15 mouse cellular contexts compared by ENCODE assay signal in genomic region chr5:67423326-67423725, GRCm38 (mm10). TPM values are rescaled to one million over a fixed set of nuclear protein-coding genes. Genes with fewer than 3 reads are reported as not detected.
A peak's percentile ranks its signal among the peaks of the same experiment; 100 is the strongest.
DNase-seq lines count a peak whose midpoint lies in the region; ATAC-seq lines count a peak whose summit lies in the region.
"Had no signal": no experiment of that assay in that cellular context is flagged by ENCODE, and none has a peak within 500 bp of the region (broad histone marks: within the 10 kb centered on the region; RNA-seq: fewer than 3 reads in every experiment).

No protein-coding gene starts in this region.

- H3K4me2 ChIP-seq in forebrain, embryonic 11.5 days (ENCODE audit: low read depth, low read length, severe bottlenecking), result no peak overlapping the region
- H3K4me2 ChIP-seq in midbrain, embryonic 12.5 days (replicated peaks), result no peak overlapping the region
- H3K4me2 ChIP-seq in midbrain, embryonic 11.5 days, result no peak overlapping the region
- peak overlapping the region; percentile 69 for H3K4me2 ChIP-seq in hindbrain, embryonic 14.5 days (replicated peaks)
- H3K4me2 ChIP-seq in neural tube, embryonic 13.5 days, result peak overlapping the region; percentile 36
- no peak overlapping the region for H3K4me2 ChIP-seq in intestine, embryonic 15.5 days (replicated peaks)
- H3K4me2 ChIP-seq: embryonic facial prominence, embryonic 15.5 days; limb, embryonic 13.5 days had no signal

- H3K9ac ChIP-seq in forebrain, embryonic 11.5 days (ENCODE audit: low read length), result no peak overlapping the region
- H3K9ac ChIP-seq in midbrain, embryonic 12.5 days (replicated peaks), result no peak overlapping the region
- no peak overlapping the region for H3K9ac ChIP-seq in midbrain, embryonic 11.5 days (ENCODE audit: low read length)
- H3K9ac ChIP-seq in hindbrain, embryonic 14.5 days, result peak overlapping the region; percentile 52; the same call in 1 of the 2 replicates
- peak overlapping the region; percentile 41; the same call in 1 of the 2 replicates for H3K9ac ChIP-seq in neural tube, embryonic 13.5 days
- H3K9ac ChIP-seq in intestine, embryonic 15.5 days, result no peak overlapping the region
- H3K9ac ChIP-seq: embryonic facial prominence, embryonic 15.5 days; limb, embryonic 13.5 days; liver, embryonic 14.5 days had no signal

- H3K4me1 ChIP-seq in forebrain, embryonic 11.5 days (replicated peaks; ENCODE audit: control insufficient read depth, insufficient read depth, low read length), result peaks cover 6% of the 10 kb centered on the region
- H3K4me1 ChIP-seq in forebrain, embryonic 10.5 days, result peaks cover 31% of the 10 kb centered on the region
- peaks cover 23% of the 10 kb centered on the region for H3K4me1 ChIP-seq in midbrain, embryonic 12.5 days
- H3K4me1 ChIP-seq in midbrain, embryonic 11.5 days (ENCODE audit: control insufficient read depth, insufficient read depth, low read length), result peaks cover 10% of the 10 kb centered on the region
- peaks cover 23% of the 10 kb centered on the region for H3K4me1 ChIP-seq in hindbrain, embryonic 14.5 days (replicated peaks; ENCODE audit: control insufficient read depth, insufficient read depth, low read length)
- H3K4me1 ChIP-seq in neural tube, embryonic 13.5 days (replicated peaks), result peaks cover 49% of the 10 kb centered on the region
- H3K4me1 ChIP-seq in intestine, embryonic 15.5 days (replicated peaks), result peaks cover 12% of the 10 kb centered on the region

- no peak overlapping the region for H3K4me3 ChIP-seq in forebrain, embryonic 11.5 days (ENCODE audit: low read depth, low read length)
- no peak overlapping the region for H3K4me3 ChIP-seq in forebrain, embryonic 10.5 days
- no peak overlapping the region for H3K4me3 ChIP-seq in midbrain, embryonic 12.5 days
- H3K4me3 ChIP-seq in midbrain, embryonic 11.5 days (ENCODE audit: low read depth, low read length), result no peak overlapping the region
- no peak overlapping the region for H3K4me3 ChIP-seq in hindbrain, embryonic 14.5 days (replicated peaks; ENCODE audit: low read length)
- H3K4me3 ChIP-seq in neural tube, embryonic 13.5 days, result 0 out of 2 replicates have a peak overlapping the region, but pooled peaks have one; percentile 5
- H3K4me3 ChIP-seq in intestine, embryonic 15.5 days (replicated peaks), result no peak overlapping the region
- H3K4me3 ChIP-seq: embryonic facial prominence, embryonic 15.5 days; limb, embryonic 13.5 days had no signal

- 0 out of 2 replicates have a peak overlapping the region, but pooled peaks have one; percentile 25 for H3K27ac ChIP-seq in forebrain, embryonic 11.5 days (ENCODE audit: low read depth, low read length)
- H3K27ac ChIP-seq in forebrain, embryonic 10.5 days, result no peak overlapping the region
- H3K27ac ChIP-seq in midbrain, embryonic 12.5 days (replicated peaks), result peak overlapping the region; percentile 66
- H3K27ac ChIP-seq in midbrain, embryonic 11.5 days (ENCODE audit: low read depth, low read length), result no peak overlapping the region
- peak overlapping the region; percentile 77 for H3K27ac ChIP-seq in hindbrain, embryonic 14.5 days
- peak overlapping the region; percentile 84 for H3K27ac ChIP-seq in neural tube, embryonic 13.5 days (replicated peaks)
- no peak overlapping the region for H3K27ac ChIP-seq in intestine, embryonic 15.5 days
- H3K27ac ChIP-seq: embryonic facial prominence, embryonic 15.5 days; limb, embryonic 13.5 days; liver, embryonic 14.5 days had no signal

- H3K36me3 ChIP-seq in forebrain, embryonic 11.5 days (ENCODE audit: control insufficient read depth, insufficient read depth, low read length), result no peaks in the 10 kb centered on the region
- no peaks in the 10 kb centered on the region for H3K36me3 ChIP-seq in forebrain, embryonic 10.5 days (replicated peaks)
- no peaks in the 10 kb centered on the region for H3K36me3 ChIP-seq in midbrain, embryonic 12.5 days
- H3K36me3 ChIP-seq in midbrain, embryonic 11.5 days (ENCODE audit: control insufficient read depth, insufficient read depth, low read length), result no peaks in the 10 kb centered on the region
- no peaks in the 10 kb centered on the region for H3K36me3 ChIP-seq in hindbrain, embryonic 14.5 days (replicated peaks; ENCODE audit: control insufficient read depth, insufficient read depth)
- no peaks in the 10 kb centered on the region for H3K36me3 ChIP-seq in neural tube, embryonic 13.5 days
- no peaks in the 10 kb centered on the region for H3K36me3 ChIP-seq in intestine, embryonic 15.5 days
- H3K36me3 ChIP-seq: embryonic facial prominence, embryonic 15.5 days; limb, embryonic 13.5 days had no signal

- no peak for ATAC-seq in forebrain, embryonic 11.5 days (replicated peaks; ENCODE audit: low FRiP score)
- no peak for ATAC-seq in midbrain, embryonic 12.5 days (ENCODE audit: low FRiP score, low read depth)
- no peak for ATAC-seq in midbrain, embryonic 11.5 days (ENCODE audit: low FRiP score)
- ATAC-seq in hindbrain, embryonic 14.5 days (ENCODE audit: low FRiP score), result no peak
- ATAC-seq in neural tube, embryonic 13.5 days (ENCODE audit: low read depth), result 0 out of 2 replicates have a peak, but pooled peaks have one; percentile 12
- no peak for ATAC-seq in intestine, embryonic 15.5 days

- no peak for DNase-seq in forebrain, embryonic 11.5 days (ENCODE audit: low spot score)
- DNase-seq in forebrain, embryonic 10.5 days (ENCODE audit: extremely low spot score, low spot score), result no peak
- DNase-seq in midbrain, embryonic 11.5 days (ENCODE audit: low spot score, missing footprints), result no peak
- DNase-seq in hindbrain, embryonic 14.5 days (ENCODE audit: low spot score), result no peak
- no peak for DNase-seq in urinary bladder, postnatal 25 days (ENCODE audit: low spot score)
- DNase-seq: cerebellum, adult 9-11 months; kidney, postnatal 4 days; right cerebral cortex, postnatal 4 days; thymus, postnatal 4 days had no signal

- H3K27me3 ChIP-seq in forebrain, embryonic 11.5 days (ENCODE audit: control insufficient read depth, insufficient read depth, low read length), result peaks cover 16% of the 10 kb centered on the region
- H3K27me3 ChIP-seq in forebrain, embryonic 10.5 days (ENCODE audit: poor library complexity, severe bottlenecking), result peaks cover 31% of the 10 kb centered on the region
- H3K27me3 ChIP-seq in midbrain, embryonic 12.5 days, result peaks cover 32% of the 10 kb centered on the region
- peaks cover 12% of the 10 kb centered on the region for H3K27me3 ChIP-seq in midbrain, embryonic 11.5 days (ENCODE audit: control insufficient read depth, insufficient read depth, low read length)
- H3K27me3 ChIP-seq in hindbrain, embryonic 14.5 days (ENCODE audit: control insufficient read depth, insufficient read depth, low read length), result 0 out of 2 replicates have a peak, but pooled peaks cover 4% of the 10 kb centered on the region
- H3K27me3 ChIP-seq in neural tube, embryonic 13.5 days, result peaks cover 13% of the 10 kb centered on the region
- peaks cover 13% of the 10 kb centered on the region for H3K27me3 ChIP-seq in intestine, embryonic 15.5 days (replicated peaks)

- 61% methylated on average over 9 of the region's 9 CpGs for WGBS in forebrain, embryonic 11.5 days
- 79% methylated on average over 9 of the region's 9 CpGs for WGBS in forebrain, embryonic 10.5 days
- 31% methylated on average over 9 of the region's 9 CpGs for WGBS in midbrain, embryonic 12.5 days
- 59% methylated on average over 9 of the region's 9 CpGs for WGBS in midbrain, embryonic 11.5 days
- 31% methylated on average over 9 of the region's 9 CpGs for WGBS in hindbrain, embryonic 14.5 days
- WGBS in neural tube, embryonic 13.5 days, result 29% methylated on average over 9 of the region's 9 CpGs
- WGBS in intestine, embryonic 15.5 days, result 80% methylated on average over 9 of the region's 9 CpGs

- H3K9me3 ChIP-seq in forebrain, embryonic 11.5 days (ENCODE audit: control insufficient read depth, low read length), result no peaks in the 10 kb centered on the region
- H3K9me3 ChIP-seq in forebrain, embryonic 10.5 days, result no peaks in the 10 kb centered on the region
- H3K9me3 ChIP-seq in midbrain, embryonic 12.5 days, result no peaks in the 10 kb centered on the region
- H3K9me3 ChIP-seq in midbrain, embryonic 11.5 days (ENCODE audit: control insufficient read depth, low read length), result no peaks in the 10 kb centered on the region
- no peaks in the 10 kb centered on the region for H3K9me3 ChIP-seq in hindbrain, embryonic 14.5 days (ENCODE audit: control insufficient read depth, low read length)
- H3K9me3 ChIP-seq in neural tube, embryonic 13.5 days, result no peaks in the 10 kb centered on the region
- no peaks in the 10 kb centered on the region for H3K9me3 ChIP-seq in intestine, embryonic 15.5 days
- H3K9me3 ChIP-seq: embryonic facial prominence, embryonic 15.5 days; limb, embryonic 13.5 days had no signal

RNA-seq across cellular contexts. Expression of gene Bend4, which starts 4.8 kb away (rescaled TPM):
- polyA plus RNA-seq in forebrain, embryonic 11.5 days (2014; fragmentation: Nextera tagmentation; extraction: Ambion mirVana), result 10.7 and 11.6 TPM in 2 replicates
- 9.8 and 10.4 TPM in 2 replicates for polyA plus RNA-seq in forebrain, embryonic 10.5 days (2016; fragmentation: Nextera tagmentation; extraction: Ambion mirVana)
- 7.8 and 8.9 TPM in 2 replicates for polyA plus RNA-seq in midbrain, embryonic 12.5 days (2016; fragmentation: Nextera tagmentation; extraction: Ambion mirVana)
- polyA plus RNA-seq in midbrain, embryonic 11.5 days (2014; fragmentation: Nextera tagmentation; extraction: Ambion mirVana), result 10.8 and 11.3 TPM in 2 replicates
- polyA plus RNA-seq in hindbrain, embryonic 14.5 days (2014; fragmentation: Nextera tagmentation; extraction: Ambion mirVana), result 15.1 and 15.9 TPM in 2 replicates
- polyA plus RNA-seq in neural tube, embryonic 13.5 days (2015; fragmentation: Nextera tagmentation; extraction: Ambion mirVana), result 12.1 TPM in 2 replicates
- 3.5 and 3.7 TPM in 2 replicates for polyA plus RNA-seq in intestine, embryonic 15.5 days (2015; fragmentation: Nextera tagmentation; extraction: Ambion mirVana)

Comparison
In these comparisons a context has a peak if more than half of its experiments do, and no peak if none do; other contexts are left out.
1. H3K27ac ChIP-seq: peak in forebrain, embryonic 11.5 days (single experiment), midbrain, embryonic 12.5 days (single experiment), hindbrain, embryonic 14.5 days (single experiment) and neural tube, embryonic 13.5 days (single experiment); none in forebrain, embryonic 10.5 days (single experiment), midbrain, embryonic 11.5 days (single experiment) and intestine, embryonic 15.5 days (single experiment).
2. H3K4me2 ChIP-seq: peak in hindbrain, embryonic 14.5 days (single experiment) and neural tube, embryonic 13.5 days (single experiment); none in forebrain, embryonic 11.5 days (single experiment), midbrain, embryonic 12.5 days (single experiment), midbrain, embryonic 11.5 days (single experiment) and intestine, embryonic 15.5 days (single experiment).
3. H3K9ac ChIP-seq: peak in hindbrain, embryonic 14.5 days (single experiment) and neural tube, embryonic 13.5 days (single experiment); none in forebrain, embryonic 11.5 days (single experiment), midbrain, embryonic 12.5 days (single experiment), midbrain, embryonic 11.5 days (single experiment) and intestine, embryonic 15.5 days (single experiment).